Mouse (Mus musculus): ENCODE measurements around the gene Krtap26-1. TPM values are rescaled to one million over a fixed set of nuclear protein-coding genes. Genes with fewer than 3 reads are reported as not detected.

The Krtap26-1 gene
- polyA plus RNA-seq (2014; fragmentation: Nextera tagmentation; extraction: Ambion mirVana): not detected in 2 replicates

GRCm38 (mm10) chr16:88647358-88647846 lies at the start of gene Krtap26-1:
Gene Krtap26-1 (minus strand): TSS chr16:88647796.
- Histone ChIP-seq H3K9me3 (ENCODE audit: control insufficient read depth, low read length) (no peaks in the 10 kb centered on the region), H3K36me3 (ENCODE audit: control insufficient read depth, insufficient read depth, low read length) (no peaks in the 10 kb centered on the region), H3K4me1 (replicated peaks; ENCODE audit: control insufficient read depth, insufficient read depth, low read length) (no peaks in the 10 kb centered on the region), H3K4me2 (ENCODE audit: low read length) (no peak within 1 kb of the TSS), H3K27ac (ENCODE audit: low read depth) (no peak within 1 kb of the TSS), H3K9ac (ENCODE audit: low read length) (no peak within 1 kb of the TSS), H3K4me3 (ENCODE audit: low read depth, low read length) (no peak within 1 kb of the TSS), H3K27me3 (replicated peaks; ENCODE audit: control insufficient read depth, insufficient read depth, low read length) (no peaks in the 10 kb centered on the region)
- 82% methylated on average over 10 of the region's 10 CpGs for WGBS
- ATAC-seq (replicated peaks; ENCODE audit: low FRiP score, low TSS enrichment, low read depth) (no peak), DNase-seq (ENCODE audit: low spot score) (no peak)

- H3K27me3 ChIP-seq (replicated peaks; ENCODE audit: control insufficient read depth, insufficient read depth, low read length): no peaks in the 10 kb centered on the region
- no peak overlapping the region for H3K4me2 ChIP-seq (ENCODE audit: low read length)
- no peaks in the 10 kb centered on the region for H3K9me3 ChIP-seq (ENCODE audit: control insufficient read depth, low read length)
- no peak overlapping the region for H3K4me3 ChIP-seq (ENCODE audit: low read depth, low read length)
- H3K36me3 ChIP-seq (ENCODE audit: control insufficient read depth, insufficient read depth, low read length): no peaks in the 10 kb centered on the region
- no peaks in the 10 kb centered on the region for H3K4me1 ChIP-seq (replicated peaks; ENCODE audit: control insufficient read depth, insufficient read depth, low read length)
- DNase-seq (ENCODE audit: low spot score) (no peak), ATAC-seq (replicated peaks; ENCODE audit: low FRiP score, low TSS enrichment, low read depth) (no peak)
- WGBS: 76% methylated on average over 4 of the region's 4 CpGs
- H3K9ac ChIP-seq (ENCODE audit: low read length): no peak overlapping the region
- H3K27ac ChIP-seq (ENCODE audit: low read depth): no peak overlapping the region
Measured at GRCm38 (mm10) chr16:88696256-88696655, 48.7 kb upstream of the Krtap26-1 start.

- Histone ChIP-seq H3K9me3 (ENCODE audit: control insufficient read depth, low read length) (no peaks in the 10 kb centered on the region), H3K27me3 (replicated peaks; ENCODE audit: control insufficient read depth, insufficient read depth, low read length) (no peaks in the 10 kb centered on the region), H3K9ac (ENCODE audit: low read length) (no peak overlapping the region), H3K4me2 (ENCODE audit: low read length) (no peak overlapping the region), H3K4me3 (ENCODE audit: low read depth, low read length) (no peak overlapping the region), H3K4me1 (replicated peaks; ENCODE audit: control insufficient read depth, insufficient read depth, low read length) (no peaks in the 10 kb centered on the region), H3K36me3 (ENCODE audit: control insufficient read depth, insufficient read depth, low read length) (no peaks in the 10 kb centered on the region), H3K27ac (ENCODE audit: low read depth) (no peak overlapping the region)
- no peak for ATAC-seq (replicated peaks; ENCODE audit: low FRiP score, low TSS enrichment, low read depth)
- DNase-seq (ENCODE audit: low spot score): no peak
- 61% methylated on average over 2 of the region's 2 CpGs for WGBS
Measured at GRCm38 (mm10) chr16:88681282-88681681, 33.7 kb upstream of the Krtap26-1 start.

DNA sequence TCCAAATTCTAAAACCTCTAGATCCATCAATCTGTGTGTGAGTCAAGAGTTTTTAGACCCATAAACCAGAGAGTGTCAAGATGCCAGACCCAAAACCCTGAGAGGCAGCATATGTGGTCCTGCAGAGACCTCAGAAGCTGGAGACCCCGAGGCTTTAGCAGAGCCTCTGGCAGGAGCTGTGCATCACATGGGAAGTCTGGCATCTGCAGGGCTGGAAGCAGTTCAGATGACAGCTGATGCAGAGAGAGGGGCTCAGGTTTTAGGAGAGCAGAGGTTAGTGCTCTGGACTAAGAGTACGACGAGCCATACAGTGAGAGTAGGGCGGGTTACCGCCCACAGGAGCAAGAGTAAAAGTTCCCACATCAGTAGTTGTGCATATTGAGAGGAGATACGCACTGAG lies 31.5 kb upstream of the Krtap26-1 start:
- H3K4me1 ChIP-seq (replicated peaks; ENCODE audit: control insufficient read depth, insufficient read depth, low read length): no peaks in the 10 kb centered on the region
- no peaks in the 10 kb centered on the region for H3K9me3 ChIP-seq (ENCODE audit: control insufficient read depth, low read length)
- H3K27me3 ChIP-seq (replicated peaks; ENCODE audit: control insufficient read depth, insufficient read depth, low read length): no peaks in the 10 kb centered on the region
- WGBS: 76% methylated on average over 6 of the region's 6 CpGs
- H3K4me2 ChIP-seq (ENCODE audit: low read length): no peak overlapping the region
- no peak overlapping the region for H3K4me3 ChIP-seq (ENCODE audit: low read depth, low read length)
- H3K9ac ChIP-seq (ENCODE audit: low read length): no peak overlapping the region
- no peak overlapping the region for H3K27ac ChIP-seq (ENCODE audit: low read depth)
- ATAC-seq (replicated peaks; ENCODE audit: low FRiP score, low TSS enrichment, low read depth): no peak
- no peaks in the 10 kb centered on the region for H3K36me3 ChIP-seq (ENCODE audit: control insufficient read depth, insufficient read depth, low read length)
- no peak for DNase-seq (ENCODE audit: low spot score)

GRCm38 (mm10) chr16:88671571-88671970 lies 24.0 kb upstream of the Krtap26-1 start, which contains the start of gene Krtap27-1:
Gene Krtap27-1 (minus strand): TSS chr16:88671671.
- WGBS: 92% methylated on average over 4 of the region's 4 CpGs
- Histone ChIP-seq H3K27me3 (replicated peaks; ENCODE audit: control insufficient read depth, insufficient read depth, low read length) (no peaks in the 10 kb centered on the region), H3K27ac (ENCODE audit: low read depth) (no peak within 1 kb of the TSS), H3K4me3 (ENCODE audit: low read depth, low read length) (no peak within 1 kb of the TSS), H3K9ac (ENCODE audit: low read length) (no peak within 1 kb of the TSS), H3K9me3 (ENCODE audit: control insufficient read depth, low read length) (no peaks in the 10 kb centered on the region), H3K4me1 (replicated peaks; ENCODE audit: control insufficient read depth, insufficient read depth, low read length) (no peaks in the 10 kb centered on the region), H3K4me2 (ENCODE audit: low read length) (no peak within 1 kb of the TSS), H3K36me3 (ENCODE audit: control insufficient read depth, insufficient read depth, low read length) (no peaks in the 10 kb centered on the region)
- DNase-seq (ENCODE audit: low spot score) (no peak), ATAC-seq (replicated peaks; ENCODE audit: low FRiP score, low TSS enrichment, low read depth) (no peak)

- no peak for DNase-seq (ENCODE audit: low spot score)
- Histone ChIP-seq H3K9ac (ENCODE audit: low read length) (no peak overlapping the region), H3K4me3 (ENCODE audit: low read depth, low read length) (no peak overlapping the region), H3K36me3 (ENCODE audit: control insufficient read depth, insufficient read depth, low read length) (no peaks in the 10 kb centered on the region), H3K9me3 (ENCODE audit: control insufficient read depth, low read length) (no peaks in the 10 kb centered on the region), H3K4me1 (replicated peaks; ENCODE audit: control insufficient read depth, insufficient read depth, low read length) (no peaks in the 10 kb centered on the region), H3K27me3 (replicated peaks; ENCODE audit: control insufficient read depth, insufficient read depth, low read length) (no peaks in the 10 kb centered on the region), H3K27ac (ENCODE audit: low read depth) (no peak overlapping the region), H3K4me2 (ENCODE audit: low read length) (no peak overlapping the region)
- ATAC-seq (replicated peaks; ENCODE audit: low FRiP score, low TSS enrichment, low read depth): no peak
- WGBS: 60% methylated on average over 1 of the region's 1 CpGs
Measured at GRCm38 (mm10) chr16:88657426-88657825, 9.8 kb upstream of the Krtap26-1 start.

- Histone ChIP-seq H3K4me2 (ENCODE audit: low read length) (no peak overlapping the region), H3K27me3 (replicated peaks; ENCODE audit: control insufficient read depth, insufficient read depth, low read length) (no peaks in the 10 kb centered on the region), H3K4me3 (ENCODE audit: low read depth, low read length) (no peak overlapping the region), H3K4me1 (replicated peaks; ENCODE audit: control insufficient read depth, insufficient read depth, low read length) (no peaks in the 10 kb centered on the region), H3K9ac (ENCODE audit: low read length) (no peak overlapping the region), H3K9me3 (ENCODE audit: control insufficient read depth, low read length) (no peaks in the 10 kb centered on the region), H3K36me3 (ENCODE audit: control insufficient read depth, insufficient read depth, low read length) (no peaks in the 10 kb centered on the region), H3K27ac (ENCODE audit: low read depth) (no peak overlapping the region)
- WGBS: 65% methylated on average over 2 of the region's 2 CpGs
- DNase-seq (ENCODE audit: low spot score): no peak
- ATAC-seq (replicated peaks; ENCODE audit: low FRiP score, low TSS enrichment, low read depth): no peak
Measured at GRCm38 (mm10) chr16:88651952-88652351, 4.4 kb upstream of the Krtap26-1 start.

DNA sequence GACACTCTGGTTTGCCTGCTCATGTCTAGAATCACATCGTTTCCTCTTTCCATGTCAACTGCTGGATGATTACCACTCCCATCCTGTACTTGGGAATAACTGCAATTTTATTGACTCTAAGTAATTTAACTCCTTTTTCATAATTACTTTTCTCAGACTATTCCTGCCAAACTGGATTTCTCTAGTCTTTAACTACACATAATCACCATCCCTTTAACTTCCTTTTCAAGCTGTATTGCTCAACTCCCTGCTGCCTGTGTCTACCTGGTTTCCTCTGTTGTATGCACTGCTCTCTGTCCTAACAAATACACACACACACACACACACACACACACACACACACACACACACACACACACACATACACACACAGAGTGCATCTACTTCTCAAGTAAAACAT lies 3.5 kb upstream of the Krtap26-1 start:
- ATAC-seq (replicated peaks; ENCODE audit: low FRiP score, low TSS enrichment, low read depth) (no peak), DNase-seq (ENCODE audit: low spot score) (no peak)
- Histone ChIP-seq H3K4me1 (replicated peaks; ENCODE audit: control insufficient read depth, insufficient read depth, low read length) (no peaks in the 10 kb centered on the region), H3K4me3 (ENCODE audit: low read depth, low read length) (no peak overlapping the region), H3K36me3 (ENCODE audit: control insufficient read depth, insufficient read depth, low read length) (no peaks in the 10 kb centered on the region), H3K9me3 (ENCODE audit: control insufficient read depth, low read length) (no peaks in the 10 kb centered on the region), H3K27me3 (replicated peaks; ENCODE audit: control insufficient read depth, insufficient read depth, low read length) (no peaks in the 10 kb centered on the region), H3K27ac (ENCODE audit: low read depth) (no peak overlapping the region), H3K4me2 (ENCODE audit: low read length) (no peak overlapping the region), H3K9ac (ENCODE audit: low read length) (no peak overlapping the region)
- WGBS: 67% methylated on average over 1 of the region's 1 CpGs

GRCm38 (mm10) chr16:88646366-88647111 lies 1.1 kb downstream of the Krtap26-1 start:
- no peak for DNase-seq (ENCODE audit: low spot score)
- WGBS: 75% methylated on average over 8 of the region's 8 CpGs
- ATAC-seq (replicated peaks; ENCODE audit: low FRiP score, low TSS enrichment, low read depth): no peak
- Histone ChIP-seq H3K4me3 (ENCODE audit: low read depth, low read length) (no peak overlapping the region), H3K9me3 (ENCODE audit: control insufficient read depth, low read length) (no peaks in the 10 kb centered on the region), H3K27ac (ENCODE audit: low read depth) (no peak overlapping the region), H3K4me1 (replicated peaks; ENCODE audit: control insufficient read depth, insufficient read depth, low read length) (no peaks in the 10 kb centered on the region), H3K36me3 (ENCODE audit: control insufficient read depth, insufficient read depth, low read length) (no peaks in the 10 kb centered on the region), H3K9ac (ENCODE audit: low read length) (no peak overlapping the region), H3K27me3 (replicated peaks; ENCODE audit: control insufficient read depth, insufficient read depth, low read length) (no peaks in the 10 kb centered on the region), H3K4me2 (ENCODE audit: low read length) (no peak overlapping the region)
